Mouse (Mus musculus) G1E (cell line): Measurements from ENCODE around the gene Wdr78.

Source experiments
- CTCF ChIP-seq: IDR thresholded peaks from 2 replicates; pipeline ENCODE4 v1.5.1; 2012; ENCODE audit warnings: low read depth, low read length, inconsistent platforms, mixed read lengths
- GATA1 ChIP-seq: IDR thresholded peaks from 2 replicates; pipeline ENCODE4 v1.6.1; 2012; ENCODE audit warnings: borderline replicate concordance, low read length, inconsistent platforms, mixed read lengths
- TAL1 ChIP-seq: conservative IDR thresholded peaks from 2 replicates; pipeline ENCODE4 v1.6.1; 2012; ENCODE audit warnings: low read depth, low read length, inconsistent platforms, mixed read lengths

DNA sequence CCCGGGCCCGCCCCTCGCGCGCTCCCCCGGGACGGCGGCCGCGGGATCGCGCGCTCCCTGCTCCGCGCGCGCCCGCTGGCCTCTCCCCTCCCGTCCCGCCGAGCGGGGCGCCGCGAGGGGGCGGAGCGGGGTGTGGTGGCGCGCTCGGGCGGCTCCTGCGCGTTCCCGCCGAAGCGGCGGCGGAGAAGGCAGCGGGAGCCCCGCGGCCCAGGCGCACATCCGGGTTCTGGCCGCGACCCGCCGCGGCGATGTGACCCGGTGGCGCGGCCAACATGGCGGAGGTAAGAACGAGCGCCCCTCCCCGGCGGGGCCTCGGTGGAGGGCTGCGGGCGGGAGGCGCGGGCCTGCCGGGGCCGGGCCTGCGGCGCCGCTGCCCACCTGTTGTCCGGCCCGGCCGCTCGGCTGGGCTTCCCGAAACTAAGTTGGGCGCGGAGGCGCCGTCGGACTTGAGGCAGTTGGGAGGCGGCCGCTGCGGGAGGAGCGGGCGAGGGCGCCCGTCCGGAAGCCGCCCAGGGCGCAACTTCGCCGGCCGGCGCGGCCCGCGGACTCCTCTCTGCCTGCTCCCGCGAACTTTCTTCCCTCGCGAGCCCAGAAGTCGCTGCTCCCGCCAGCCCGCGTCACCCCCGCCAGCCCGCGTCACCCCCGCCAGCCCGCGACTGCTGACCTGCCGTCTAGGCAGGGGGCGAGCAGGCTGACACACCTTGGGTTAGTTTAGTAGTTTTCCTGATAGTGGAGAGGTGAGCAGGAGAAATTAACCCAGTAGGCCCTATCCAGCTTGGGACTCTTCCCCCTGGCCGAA lies 5.1 kb upstream of the Wdr78 start:
- TF ChIP-seq CTCF (no peak), GATA1 (no peak), TAL1 (no peak)
